Mouse (Mus musculus) thymus, postnatal 14 days (tissue): Measurements from ENCODE around the gene Hmgb2.
"Not testable (repeated sequence)": the region's sequence is repeated elsewhere in the genome, so short reads cannot be mapped to it uniquely, and the experiment has no call there.

Experiments used
- DNase-seq: peaks from one replicate; pipeline ENCODE4 v3.0.0; 2021

The Hmgb2 gene

GRCm38 (mm10) chr8:57512141-57513056, 692 bp downstream of the Hmgb2 start:
- DNase-seq, result peak; percentile 67

GRCm38 (mm10) chr8:57513178-57513661, 1.5 kb downstream of the Hmgb2 start:
- not testable (repeated sequence) for DNase-seq

- DNase-seq, result not testable (repeated sequence)
Measured at GRCm38 (mm10) chr8:57516685-57517084, 5.0 kb downstream of the Hmgb2 start.

GRCm38 (mm10) chr8:57517723-57518122, 6.0 kb downstream of the Hmgb2 start:
- no peak for DNase-seq

GRCm38 (mm10) chr8:57520186-57520786, 8.6 kb downstream of the Hmgb2 start:
- DNase-seq, result no peak

GRCm38 (mm10) chr8:57528036-57528435, 16.3 kb downstream of the Hmgb2 start:
- DNase-seq, result no peak

- DNase-seq, result no peak
Measured at GRCm38 (mm10) chr8:57530238-57530637, 18.5 kb downstream of the Hmgb2 start.

GRCm38 (mm10) chr8:57530666-57531349, 19.1 kb downstream of the Hmgb2 start:
- DNase-seq, result peak; percentile 78

GRCm38 (mm10) chr8:57532223-57532622, 20.5 kb downstream of the Hmgb2 start:
- DNase-seq, result peak; percentile 46

GRCm38 (mm10) chr8:57533106-57533505, 21.4 kb downstream of the Hmgb2 start:
- DNase-seq, result no peak

GRCm38 (mm10) chr8:57534495-57534894, 22.8 kb downstream of the Hmgb2 start:
- DNase-seq, result no peak

GRCm38 (mm10) chr8:57536167-57536566, 24.5 kb downstream of the Hmgb2 start:
- DNase-seq, result no peak

- no peak for DNase-seq
Measured at GRCm38 (mm10) chr8:57538601-57539000, 26.9 kb downstream of the Hmgb2 start.

- DNase-seq, result peak; percentile 75
Measured at GRCm38 (mm10) chr8:57540110-57540838, 28.6 kb downstream of the Hmgb2 start.

- no peak for DNase-seq
Measured at GRCm38 (mm10) chr8:57540951-57541350, 29.2 kb downstream of the Hmgb2 start.

GRCm38 (mm10) chr8:57541405-57541804, 29.7 kb downstream of the Hmgb2 start:
- DNase-seq, result no peak

GRCm38 (mm10) chr8:57546401-57546800, 34.7 kb downstream of the Hmgb2 start:
- no peak for DNase-seq

GRCm38 (mm10) chr8:57546834-57547233, 35.1 kb downstream of the Hmgb2 start:
- no peak for DNase-seq

- no peak for DNase-seq
Measured at GRCm38 (mm10) chr8:57547581-57547980, 35.9 kb downstream of the Hmgb2 start.

- no peak for DNase-seq
Measured at GRCm38 (mm10) chr8:57552102-57553032, 40.7 kb downstream of the Hmgb2 start.

- no peak for DNase-seq
Measured at GRCm38 (mm10) chr8:57560926-57561325, 49.2 kb downstream of the Hmgb2 start.

GRCm38 (mm10) chr8:57562741-57563140, 51.0 kb downstream of the Hmgb2 start:
- DNase-seq, result no peak
